Mouse (Mus musculus) cerebellum, adult 18-20 months (tissue): ENCODE measurements around the gene Trim37.

Source experiments
- DNase-seq, 2 experiments: peaks; one replicate each; pipeline ENCODE4 v3.0.0; 2021

The Trim37 gene

GRCm38 (mm10) chr11:87126824-87127816, at the start of gene Trim37:
Trim37 (plus strand) TSS chr11:87127077.
- peak; percentile 86 to 89 for DNase-seq

- no peak for DNase-seq
These were observed 43.2 kb upstream of the Trim37 start for GRCm38 (mm10) chr11:87083712-87084111.

DNA sequence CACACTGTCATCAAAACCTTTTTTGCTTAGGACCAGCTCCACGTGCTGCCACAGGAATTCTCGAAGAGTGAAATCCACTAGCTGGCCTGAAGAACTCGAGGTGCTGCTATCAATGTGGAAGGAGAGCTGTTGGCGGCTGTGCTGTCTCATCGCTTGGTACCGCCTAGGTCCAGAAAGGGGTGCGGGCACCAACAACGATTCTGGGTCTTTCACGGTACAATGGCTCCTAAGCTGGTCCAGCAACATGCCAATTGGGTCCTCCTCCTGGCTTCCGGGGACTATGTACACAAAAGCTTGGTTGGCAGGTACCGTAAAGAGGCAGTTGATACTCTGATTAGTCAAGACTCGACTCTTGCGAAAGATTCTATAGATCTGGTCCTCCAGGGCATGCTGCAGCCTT, 41.4 kb upstream of the Trim37 start:
- no peak for DNase-seq

- DNase-seq = peak; percentile 79 to 81
These were observed 40.4 kb upstream of the Trim37 start, which contains the start of gene Smg8 for GRCm38 (mm10) chr11:87086290-87086984. Smg8 (minus strand) TSS chr11:87086774.

GRCm38 (mm10) chr11:87087142-87087541, 39.7 kb upstream of the Trim37 start:
- DNase-seq = no peak

DNA sequence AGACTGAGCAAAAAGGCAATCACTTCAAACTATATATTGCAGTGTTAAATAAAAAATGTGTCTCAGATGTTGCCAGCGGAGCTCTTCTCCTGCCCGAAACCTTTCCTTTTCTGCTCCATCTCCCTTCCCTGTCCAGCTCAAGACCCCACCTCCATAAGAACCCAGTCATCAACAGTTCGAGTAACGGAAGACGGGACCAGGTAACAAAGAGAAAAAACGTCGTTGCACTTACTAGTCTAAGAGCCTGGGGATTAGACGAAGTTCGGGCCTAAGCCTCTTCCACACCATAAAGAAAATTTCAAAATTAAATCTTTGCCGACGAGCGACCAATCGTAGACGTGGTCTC, 18.5 kb upstream of the Trim37 start, which contains the start of gene Prr11:
Prr11 (minus strand) TSS at position 300 of the 346 bp plus-strand sequence.
- no peak for DNase-seq

- DNase-seq = peak; percentile 94 to 98
These were observed 17.9 kb upstream of the Trim37 start, which contains the start of gene Ska2 for GRCm38 (mm10) chr11:87108755-87109518. Ska2 (plus strand) TSS chr11:87109234.

GRCm38 (mm10) chr11:87109519-87110171, 17.2 kb upstream of the Trim37 start:
- peak; percentile 41 to 43 for DNase-seq

DNA sequence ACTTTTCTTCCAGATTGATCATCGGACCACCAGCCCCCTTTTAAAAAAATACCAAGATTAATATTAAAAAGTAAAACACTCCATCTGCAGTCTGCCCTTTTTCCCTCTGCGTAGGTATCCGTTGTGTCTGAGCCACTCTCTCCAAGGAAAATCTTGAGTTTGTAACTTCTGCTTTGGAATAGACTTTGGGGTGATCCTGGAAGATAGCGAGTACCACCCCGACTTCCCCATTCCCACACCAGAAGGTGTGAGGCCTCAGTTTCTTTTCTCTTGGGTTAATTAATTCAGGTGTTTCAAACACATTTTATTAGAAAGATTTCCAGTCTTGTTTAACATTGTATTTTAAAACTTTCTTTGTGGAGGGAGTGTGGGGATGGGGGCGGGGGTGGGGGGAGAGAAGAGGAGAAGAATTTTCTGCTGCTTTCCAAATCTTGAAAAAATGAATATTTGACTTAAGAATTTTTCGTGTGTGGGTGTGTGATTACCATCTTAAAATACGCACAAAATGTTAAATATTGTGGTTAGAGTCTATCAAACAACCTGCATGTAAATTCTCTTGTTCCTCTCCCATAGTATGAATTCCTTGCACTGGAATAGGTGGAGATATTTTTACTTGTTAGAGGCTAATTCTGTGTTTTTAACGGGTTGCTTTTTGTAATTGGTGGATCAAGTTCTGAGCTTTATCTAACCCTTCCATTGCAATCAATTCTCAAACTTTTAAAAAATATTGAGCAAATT, 16.5 kb upstream of the Trim37 start:
- no peak for DNase-seq

DNA sequence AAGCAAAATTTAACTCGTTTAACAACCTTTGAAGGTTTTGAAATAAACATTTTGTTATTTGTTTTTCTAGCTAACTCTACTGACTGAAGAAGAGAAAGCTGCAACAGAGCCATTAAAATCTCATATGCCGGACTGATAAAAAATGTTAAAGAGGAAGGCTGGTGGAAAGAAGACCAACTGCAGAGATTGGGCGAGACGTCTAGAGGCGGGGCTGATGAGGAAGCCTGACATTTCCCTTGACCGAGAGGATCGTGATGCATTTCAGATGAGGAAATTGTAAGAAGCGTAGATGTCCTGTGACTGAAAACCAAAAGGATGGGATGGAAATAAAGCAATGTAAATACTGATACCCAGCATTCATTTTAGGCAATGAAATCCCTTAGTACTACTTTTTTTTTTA, 5.0 kb upstream of the Trim37 start:
- DNase-seq = no peak

GRCm38 (mm10) chr11:87125562-87125961, 1.3 kb upstream of the Trim37 start:
- no peak for DNase-seq

- no peak for DNase-seq
These were observed 525 bp upstream of the Trim37 start for GRCm38 (mm10) chr11:87126281-87126823.

DNA sequence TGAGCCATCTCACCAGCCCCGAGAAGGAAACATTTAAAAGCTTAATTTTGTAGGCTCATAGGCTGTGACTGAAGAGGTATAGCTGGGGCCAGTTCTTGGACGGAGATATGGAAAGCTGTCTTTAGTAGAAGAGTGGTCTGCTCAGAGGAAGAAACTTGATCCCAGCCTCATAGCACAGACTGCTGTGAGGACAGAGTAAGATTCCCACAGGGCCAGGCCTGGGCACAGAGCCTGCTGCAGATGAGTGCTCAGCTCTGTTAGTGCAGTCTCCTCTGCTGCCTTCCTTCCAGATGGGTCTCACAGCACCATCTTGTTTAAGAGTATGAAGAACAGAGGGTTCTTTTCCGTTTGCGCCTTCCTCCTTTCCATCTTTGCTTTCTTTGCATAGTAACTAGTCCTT, 9.4 kb downstream of the Trim37 start:
- DNase-seq = no peak

- no peak for DNase-seq
These were observed 31.1 kb downstream of the Trim37 start for GRCm38 (mm10) chr11:87158012-87158411.

- no peak for DNase-seq
These were observed 35.8 kb downstream of the Trim37 start for GRCm38 (mm10) chr11:87162687-87163086.

DNA sequence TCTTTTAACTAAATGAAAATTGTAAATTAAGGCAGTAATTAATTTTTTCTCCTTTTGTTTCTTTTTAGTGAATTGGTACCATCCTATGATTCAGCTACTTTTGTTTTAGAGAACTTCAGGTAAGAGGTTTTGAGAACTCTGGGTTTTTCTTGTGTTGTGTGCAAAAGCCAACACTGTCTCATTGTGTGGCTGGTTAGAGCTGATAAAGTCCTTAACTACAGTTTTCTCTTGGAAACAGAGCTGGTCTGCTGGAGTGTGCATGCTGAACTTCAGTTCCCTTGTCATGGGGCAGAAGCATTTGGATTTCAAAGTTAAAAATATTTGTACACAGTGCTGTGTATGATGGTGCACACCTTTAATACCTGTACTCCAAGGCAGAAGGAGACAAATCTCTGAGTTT, 36.9 kb downstream of the Trim37 start:
- DNase-seq = no peak

GRCm38 (mm10) chr11:87173625-87174024, 46.7 kb downstream of the Trim37 start:
- DNase-seq = no peak

GRCm38 (mm10) chr11:87175031-87175430, 48.2 kb downstream of the Trim37 start:
- no peak for DNase-seq

DNA sequence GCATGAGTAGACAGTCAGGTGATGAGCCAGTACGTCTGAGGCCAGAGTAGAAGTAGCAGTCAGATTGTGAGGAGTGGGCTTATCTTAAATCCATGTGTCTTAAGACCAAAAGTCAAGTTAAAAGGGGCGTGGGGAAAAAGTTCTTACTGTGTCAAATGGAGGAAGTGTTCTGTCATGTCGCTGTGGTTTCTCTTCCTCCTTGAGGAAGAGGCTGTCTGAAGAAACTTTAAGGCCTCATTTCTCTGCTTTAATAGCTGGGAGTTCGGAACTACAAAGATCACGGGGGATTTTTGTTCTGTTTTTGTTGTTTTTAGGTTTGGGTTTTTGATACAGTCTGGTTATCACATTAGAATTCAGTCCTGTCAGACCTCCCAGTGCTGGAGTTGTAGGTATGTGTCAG, 85.4 kb downstream of the Trim37 start:
- no peak for DNase-seq

DNA sequence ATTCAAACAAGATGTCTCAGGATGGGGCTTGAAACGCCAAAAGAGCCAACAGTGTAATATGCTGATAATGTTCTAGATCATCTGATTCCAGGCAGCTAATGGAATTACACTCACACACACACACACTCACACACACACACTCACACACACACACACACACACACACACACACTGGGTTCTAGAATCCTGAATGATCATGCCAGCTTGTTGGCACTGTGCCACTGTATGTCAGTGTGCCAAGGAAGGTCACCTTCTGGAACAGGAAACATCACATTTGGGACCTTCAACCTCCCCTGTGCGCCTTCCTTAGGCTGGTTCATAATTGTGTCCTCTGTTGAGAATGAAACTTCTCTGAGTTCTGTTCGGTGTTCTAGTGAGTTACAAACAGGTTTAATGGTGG, 95.8 kb downstream of the Trim37 start:
- peak in 1 of 2 experiments; percentile 26 for DNase-seq

- no peak for DNase-seq
These were observed 100.2 kb downstream of the Trim37 start for GRCm38 (mm10) chr11:87227056-87227455.
